Mouse (Mus musculus): Measurements from ENCODE around the gene Pex16. TPM values are rescaled to one million over a fixed set of nuclear protein-coding genes. Genes with fewer than 3 reads are reported as not detected.
A peak's percentile ranks its signal among the peaks of the same experiment; 100 is the strongest.

The Pex16 gene
- total and polyA plus RNA-seq, 2 experiments, result 95.5 to 164 TPM

DNA sequence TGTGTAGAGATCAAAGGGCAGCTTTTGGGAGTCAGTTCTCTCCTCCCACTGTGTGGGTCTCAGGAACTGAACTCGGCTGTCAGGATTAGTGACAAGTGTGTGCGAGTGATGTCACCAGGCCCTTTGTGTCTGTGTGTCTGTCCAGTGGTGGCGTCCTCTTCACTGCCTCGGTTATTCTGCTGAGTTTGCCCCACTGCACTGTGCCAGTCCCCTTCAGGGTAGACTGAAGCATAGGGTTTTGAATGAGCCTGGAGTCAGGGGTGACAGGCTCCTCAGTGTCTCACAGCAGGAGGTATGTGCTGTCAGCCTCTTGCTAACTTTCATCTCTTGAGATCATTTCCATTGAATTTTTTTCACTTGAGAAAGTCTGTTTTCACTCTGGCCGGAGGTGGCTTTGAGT is 21.1 kb upstream of the Pex16 start:
- no peak overlapping the region for H3K4me3 ChIP-seq (ENCODE audit: insufficient read depth, low read depth, low read length)
- H3K27ac ChIP-seq (replicated peaks; ENCODE audit: insufficient read depth, low read depth, low read length), result no peak overlapping the region
- 74% methylated on average over 5 of the region's 5 CpGs for WGBS
- no peaks in the 10 kb centered on the region; the same call in 1 of the 2 replicates for H3K4me1 ChIP-seq (ENCODE audit: control insufficient read depth, insufficient read depth, low read length)
- H3K79me2 ChIP-seq (ENCODE audit: control insufficient read depth, insufficient read depth, low read length), result no peaks in the 10 kb centered on the region
- H3K27me3 ChIP-seq (ENCODE audit: control insufficient read depth, insufficient read depth, low read length), result no peaks in the 10 kb centered on the region
- H3K36me3 ChIP-seq (ENCODE audit: control insufficient read depth, insufficient read depth, low read length), result peaks cover 27% of the 10 kb centered on the region
- TF ChIP-seq CTCF (IDR thresholded peaks at IDR 0.05; ENCODE audit: low read depth, low read length) (no peak), POLR2A (IDR thresholded peaks at IDR 0.05; ENCODE audit: extremely low read depth, insufficient read depth, low read length) (no peak)
- DNase-seq (ENCODE audit: extremely low read depth, low read depth, low spot score), result no peak
- H3K9ac ChIP-seq (ENCODE audit: low read depth, low read length), result no peak overlapping the region

DNA sequence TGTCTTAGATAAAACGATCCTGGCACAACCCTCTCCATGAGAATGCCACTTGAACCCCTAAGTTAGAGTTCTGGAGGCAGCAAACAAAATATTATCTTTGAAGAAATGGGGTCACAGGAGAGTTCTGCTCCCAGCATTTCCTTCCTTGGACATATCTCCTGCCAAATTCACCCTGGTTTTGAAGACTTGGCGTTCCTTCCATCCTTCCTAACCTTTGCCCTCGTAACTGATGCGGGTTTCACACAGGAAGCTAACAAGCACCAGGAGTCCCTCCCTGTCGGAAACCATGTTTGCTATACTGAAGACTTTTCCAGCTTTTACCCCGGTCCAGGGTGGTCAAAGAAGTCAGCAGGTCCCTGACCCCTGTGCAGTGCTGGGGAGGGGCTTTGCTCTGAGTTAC is 20.3 kb upstream of the Pex16 start:
- no peak for DNase-seq (ENCODE audit: extremely low read depth, low read depth, low spot score)
- Histone ChIP-seq H3K9ac (ENCODE audit: low read depth, low read length) (no peak overlapping the region), H3K27ac (replicated peaks; ENCODE audit: insufficient read depth, low read depth, low read length) (peak overlapping the region; percentile 19; the same call in 1 of the 2 replicates), H3K27me3 (ENCODE audit: control insufficient read depth, insufficient read depth, low read length) (no peaks in the 10 kb centered on the region), H3K36me3 (ENCODE audit: control insufficient read depth, insufficient read depth, low read length) (peaks cover 22% of the 10 kb centered on the region), H3K4me3 (ENCODE audit: insufficient read depth, low read depth, low read length) (no peak overlapping the region), H3K4me1 (ENCODE audit: control insufficient read depth, insufficient read depth, low read length) (no peaks in the 10 kb centered on the region; the same call in 1 of the 2 replicates), H3K79me2 (ENCODE audit: control insufficient read depth, insufficient read depth, low read length) (no peaks in the 10 kb centered on the region)
- TF ChIP-seq POLR2A (IDR thresholded peaks at IDR 0.05; ENCODE audit: extremely low read depth, insufficient read depth, low read length), result no peak
- 56% methylated on average over 6 of the region's 6 CpGs for WGBS

DNA sequence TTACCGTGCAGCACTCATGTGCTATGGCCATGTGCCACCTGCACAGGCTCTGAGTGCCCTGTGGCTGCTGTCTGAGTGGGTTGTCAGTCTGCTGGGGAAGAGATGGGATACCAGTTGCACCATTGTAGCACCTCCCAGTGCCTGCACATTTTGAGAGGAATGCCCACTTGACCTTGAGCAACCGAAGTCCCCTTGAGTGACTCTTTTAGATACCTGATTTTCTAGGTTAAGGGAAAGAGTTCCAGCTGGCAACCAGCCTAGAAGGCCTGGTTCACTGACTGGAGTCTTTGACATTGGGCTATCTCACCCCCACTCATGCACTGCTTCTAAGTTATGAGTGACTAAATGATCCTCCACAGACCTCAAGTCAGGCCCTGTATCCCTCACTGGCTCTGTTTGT is 15.2 kb upstream of the Pex16 start:
- H3K79me2 ChIP-seq (ENCODE audit: control insufficient read depth, insufficient read depth, low read length), result no peaks in the 10 kb centered on the region
- 51% methylated on average over 2 of the region's 2 CpGs for WGBS
- H3K27ac ChIP-seq (replicated peaks; ENCODE audit: insufficient read depth, low read depth, low read length), result no peak overlapping the region
- no peaks in the 10 kb centered on the region for H3K27me3 ChIP-seq (ENCODE audit: control insufficient read depth, insufficient read depth, low read length)
- DNase-seq (ENCODE audit: extremely low read depth, low read depth, low spot score), result no peak
- H3K4me3 ChIP-seq (ENCODE audit: insufficient read depth, low read depth, low read length), result no peak overlapping the region
- no peaks in the 10 kb centered on the region for H3K4me1 ChIP-seq (ENCODE audit: control insufficient read depth, insufficient read depth, low read length)
- peaks cover 13% of the 10 kb centered on the region for H3K36me3 ChIP-seq (ENCODE audit: control insufficient read depth, insufficient read depth, low read length)
- no peak overlapping the region for H3K9ac ChIP-seq (ENCODE audit: low read depth, low read length)
- TF ChIP-seq CTCF (IDR thresholded peaks at IDR 0.05; ENCODE audit: low read depth, low read length) (no peak), POLR2A (IDR thresholded peaks at IDR 0.05; ENCODE audit: extremely low read depth, insufficient read depth, low read length) (no peak)

DNA sequence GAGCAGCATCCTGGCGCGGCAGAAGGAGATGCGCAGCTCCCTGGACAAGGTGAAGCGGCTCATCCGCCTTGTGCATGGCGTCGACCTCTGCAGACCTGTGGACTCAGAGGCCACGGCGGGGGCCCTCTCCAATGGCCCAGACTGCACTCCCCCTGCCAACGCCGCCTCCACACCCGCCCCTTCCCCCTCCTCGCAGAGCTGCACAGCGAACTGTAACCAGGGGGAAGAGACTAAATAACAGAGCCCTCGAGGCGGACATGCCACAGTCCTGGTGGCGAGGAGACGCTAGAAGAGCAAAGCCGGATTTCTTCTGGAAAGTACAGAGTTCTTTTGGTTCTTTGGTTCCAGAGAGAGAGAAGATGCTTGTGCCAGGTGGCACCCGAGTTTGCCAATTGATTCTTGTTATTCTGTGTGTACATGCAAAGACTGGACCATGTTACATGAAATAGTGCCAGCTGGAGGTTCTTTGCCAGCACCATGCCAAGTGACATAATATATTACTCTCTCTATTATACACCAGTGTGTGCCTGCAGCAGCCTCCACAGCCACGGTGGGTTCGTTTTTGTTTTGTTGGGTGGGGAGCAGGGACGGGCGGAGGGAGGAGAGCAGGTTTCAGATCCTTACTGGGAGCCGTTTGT is 14.2 kb upstream of the Pex16 start:
- Histone ChIP-seq H3K27ac (replicated peaks; ENCODE audit: insufficient read depth, low read depth, low read length) (no peak overlapping the region), H3K79me2 (ENCODE audit: control insufficient read depth, insufficient read depth, low read length) (no peaks in the 10 kb centered on the region), H3K36me3 (ENCODE audit: control insufficient read depth, insufficient read depth, low read length) (peaks cover 13% of the 10 kb centered on the region), H3K27me3 (ENCODE audit: control insufficient read depth, insufficient read depth, low read length) (no peaks in the 10 kb centered on the region), H3K9ac (ENCODE audit: low read depth, low read length) (no peak overlapping the region), H3K4me1 (ENCODE audit: control insufficient read depth, insufficient read depth, low read length) (no peaks in the 10 kb centered on the region), H3K4me3 (ENCODE audit: insufficient read depth, low read depth, low read length) (no peak overlapping the region)
- DNase-seq (ENCODE audit: extremely low read depth, low read depth, low spot score), result peak; percentile 60
- WGBS, result 74% methylated on average over 25 of the region's 25 CpGs
- TF ChIP-seq POLR2A (IDR thresholded peaks at IDR 0.05; ENCODE audit: extremely low read depth, insufficient read depth, low read length), result no peak
- no peak for TF ChIP-seq CTCF (IDR thresholded peaks at IDR 0.05; ENCODE audit: low read depth, low read length)

DNA sequence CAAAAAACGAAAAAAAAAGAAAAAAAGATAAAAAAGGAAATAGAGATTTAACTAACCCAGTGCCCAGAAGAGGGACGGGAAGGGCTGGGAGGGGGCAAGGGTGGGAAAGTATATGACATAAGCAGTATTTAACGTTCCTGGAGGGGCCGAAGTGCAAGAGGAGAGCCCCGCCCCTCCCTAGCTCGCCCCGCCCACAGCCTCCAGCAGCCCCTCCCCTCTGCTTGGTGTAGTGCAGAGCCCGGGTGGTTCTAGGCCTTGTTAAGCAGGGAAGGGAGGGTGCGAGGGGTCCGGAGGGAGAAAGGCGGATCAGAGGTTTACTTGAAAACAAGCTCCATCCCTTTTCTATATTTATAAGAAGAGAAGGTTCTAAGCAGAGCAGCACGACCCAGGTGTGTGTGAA is 13.6 kb upstream of the Pex16 start:
- WGBS, result 45% methylated on average over 12 of the region's 12 CpGs

DNA sequence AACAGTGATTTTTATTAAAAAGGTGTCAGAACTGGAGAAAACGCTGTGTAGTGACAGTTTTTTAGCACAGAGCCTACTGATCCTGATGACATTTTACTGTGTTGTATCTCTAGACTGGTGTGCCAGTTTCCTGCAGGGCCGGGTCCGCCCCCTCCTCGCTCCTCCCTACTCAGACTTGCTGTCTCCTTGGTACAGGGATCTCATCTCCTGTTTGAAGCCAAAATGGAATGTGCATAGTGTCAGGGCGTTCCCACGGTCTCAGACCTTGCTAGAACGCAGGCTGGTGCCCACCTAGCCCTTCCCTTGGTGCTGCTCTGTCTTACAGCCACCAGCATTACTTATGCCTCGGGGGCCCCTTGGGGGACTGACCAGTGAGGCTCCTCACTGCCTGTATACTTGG is 12.7 kb upstream of the Pex16 start:
- DNase-seq (ENCODE audit: extremely low read depth, low read depth, low spot score), result no peak
- no peak overlapping the region for H3K27ac ChIP-seq (replicated peaks; ENCODE audit: insufficient read depth, low read depth, low read length)
- H3K27me3 ChIP-seq (ENCODE audit: control insufficient read depth, insufficient read depth, low read length), result no peaks in the 10 kb centered on the region
- no peaks in the 10 kb centered on the region for H3K79me2 ChIP-seq (ENCODE audit: control insufficient read depth, insufficient read depth, low read length)
- WGBS, result 88% methylated on average over 8 of the region's 8 CpGs
- H3K4me3 ChIP-seq (ENCODE audit: insufficient read depth, low read depth, low read length), result no peak overlapping the region
- TF ChIP-seq POLR2A (IDR thresholded peaks at IDR 0.05; ENCODE audit: extremely low read depth, insufficient read depth, low read length) (no peak), CTCF (IDR thresholded peaks at IDR 0.05; ENCODE audit: low read depth, low read length) (no peak)
- H3K4me1 ChIP-seq (ENCODE audit: control insufficient read depth, insufficient read depth, low read length), result no peaks in the 10 kb centered on the region
- H3K36me3 ChIP-seq (ENCODE audit: control insufficient read depth, insufficient read depth, low read length), result peaks cover 10% of the 10 kb centered on the region
- no peak overlapping the region for H3K9ac ChIP-seq (ENCODE audit: low read depth, low read length)

More for the DNA sequence above, 13.6 kb upstream of the Pex16 start:
- TF ChIP-seq POLR2A (IDR thresholded peaks at IDR 0.05; ENCODE audit: extremely low read depth, insufficient read depth, low read length), result no peak
- TF ChIP-seq CTCF (IDR thresholded peaks at IDR 0.05; ENCODE audit: low read depth, low read length), result no peak
- Histone ChIP-seq H3K4me1 (ENCODE audit: control insufficient read depth, insufficient read depth, low read length) (no peaks in the 10 kb centered on the region), H3K4me3 (ENCODE audit: insufficient read depth, low read depth, low read length) (no peak overlapping the region), H3K79me2 (ENCODE audit: control insufficient read depth, insufficient read depth, low read length) (no peaks in the 10 kb centered on the region), H3K27me3 (ENCODE audit: control insufficient read depth, insufficient read depth, low read length) (no peaks in the 10 kb centered on the region), H3K27ac (replicated peaks; ENCODE audit: insufficient read depth, low read depth, low read length) (no peak overlapping the region), H3K9ac (ENCODE audit: low read depth, low read length) (no peak overlapping the region), H3K36me3 (ENCODE audit: control insufficient read depth, insufficient read depth, low read length) (peaks cover 13% of the 10 kb centered on the region)
- no peak for DNase-seq (ENCODE audit: extremely low read depth, low read depth, low spot score)

Measured in liver, adult 2 months (tissue).